Mouse (Mus musculus): ENCODE results near the gene Baz1b.

DNA sequence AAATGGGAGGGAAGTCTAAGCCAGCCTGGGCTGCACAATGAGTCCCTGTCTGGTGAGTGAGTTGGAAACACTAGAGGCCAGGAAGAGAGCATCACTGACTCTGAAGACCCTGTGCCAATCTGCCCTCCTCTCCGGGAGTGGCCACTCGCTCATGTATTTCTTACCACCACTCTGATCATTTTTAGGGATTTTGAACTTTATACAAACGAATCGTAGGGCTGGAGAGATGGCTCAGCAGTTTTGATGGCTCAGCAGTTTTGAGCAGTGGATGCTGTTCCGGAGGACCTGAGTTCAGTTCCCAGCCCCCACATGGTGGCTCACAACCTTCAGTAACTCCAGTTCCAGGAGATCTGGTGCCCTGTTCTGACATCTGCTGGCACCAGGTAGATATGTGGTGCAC lies 14.1 kb upstream of the Baz1b start:
- TF ChIP-seq CTCF (IDR thresholded peaks at IDR 0.05; ENCODE audit: borderline replicate concordance, insufficient read depth, low read length): no peak
- TF ChIP-seq POLR2A (IDR thresholded peaks at IDR 0.05; ENCODE audit: low read depth, low read length): no peak

All from embryonic fibroblast, embryonic 13.5 days (primary cell).